Mouse (Mus musculus) MEL (cell line): ENCODE data around the gene Gm45716. TPM values are rescaled to one million over a fixed set of nuclear protein-coding genes. Genes with fewer than 3 reads are reported as not detected.

Experiments used
- DNase-seq: peaks from one replicate; pipeline ENCODE4 v3.0.0; 2011; ENCODE audit warnings: low read depth, low spot score
- H3K27ac ChIP-seq: 2 replicates; pipeline ENCODE4 v1.5.1; 2012; ENCODE audit warnings: low read depth, mild to moderate bottlenecking, control low read depth, low read length, moderate library complexity; ENCODE audit not compliant: control insufficient read depth
- H3K27me3 ChIP-seq, 2 experiments: fragments of 150-350 bp in 1 of 2; sonication (generic) in 1 of 2; 2 replicates each; pipeline ENCODE4 v1.6.1; 2012; ENCODE audit warnings: low read length in 2 of 2, mild to moderate bottlenecking in 2 of 2, improper control_type of control experiment in 1 of 2, moderate library complexity in 1 of 2; ENCODE audit not compliant: insufficient read depth in 2 of 2, control insufficient read depth in 1 of 2
- H3K36me3 ChIP-seq, 2 experiments: 2 replicates each; pipeline ENCODE4 v1.6.1; 2012 to 2014; ENCODE audit warnings: low read length in 2 of 2, improper control_type of control experiment in 1 of 2, inconsistent platforms in 1 of 2, mild to moderate bottlenecking in 1 of 2; ENCODE audit not compliant: insufficient read depth in 2 of 2, control insufficient read depth in 1 of 2
- H3K4me1 ChIP-seq, 2 experiments: fragments of 150-350 bp in 1 of 2; sonication (generic) in 1 of 2; 2 replicates each; pipeline ENCODE4 v1.6.1; 2012; ENCODE audit warnings: low read length in 2 of 2, improper control_type of control experiment in 1 of 2, mild to moderate bottlenecking in 1 of 2; ENCODE audit not compliant: insufficient read depth in 2 of 2, control insufficient read depth in 1 of 2
- H3K4me3 ChIP-seq, 2 experiments: fragments of 150-350 bp in 1 of 2; sonication (generic) in 1 of 2; 2 replicates each; pipeline ENCODE4 v1.5.1; 2012; ENCODE audit warnings: low read depth in 2 of 2, low read length in 2 of 2, mild to moderate bottlenecking in 2 of 2, moderate library complexity in 2 of 2, control low read depth in 1 of 2, improper control_type of control experiment in 1 of 2; ENCODE audit not compliant: control insufficient read depth in 1 of 2, insufficient read depth in 1 of 2
- H3K79me2 ChIP-seq: 2 replicates; pipeline ENCODE4 v1.6.1; 2012; ENCODE audit warnings: mild to moderate bottlenecking, low read length, moderate library complexity; ENCODE audit not compliant: control insufficient read depth, poor library complexity, insufficient read depth
- H3K9ac ChIP-seq: 2 replicates; pipeline ENCODE4 v1.6.1; 2012; ENCODE audit warnings: low read depth, mild to moderate bottlenecking, control low read depth, low read length, moderate library complexity; ENCODE audit not compliant: control insufficient read depth, poor library complexity, severe bottlenecking
- H3K9me3 ChIP-seq: fragments of 150-350 bp; sonication (generic); replicated peaks from 2 replicates; pipeline ENCODE4 v1.6.1; 2012; ENCODE audit warnings: mild to moderate bottlenecking, low read length, improper control_type of control experiment, moderate library complexity; ENCODE audit not compliant: insufficient read depth
- CHD2 ChIP-seq: IDR thresholded peaks from 2 replicates; pipeline ENCODE4 v1.6.1; 2011; ENCODE audit warnings: low read length, improper control_type of control experiment
- CTCF ChIP-seq, 3 experiments: IDR thresholded peaks in 2 of 3; conservative IDR thresholded peaks in 1 of 3; 2 replicates each; pipeline ENCODE4 v1.5.1; 2011 to 2012; ENCODE audit warnings: low read length in 3 of 3, low read depth in 2 of 3, mild to moderate bottlenecking in 2 of 3, improper control_type of control experiment in 1 of 3, inconsistent platforms in 1 of 3, mixed read lengths in 1 of 3, moderate library complexity in 1 of 3; ENCODE audit not compliant: control insufficient read depth in 1 of 3, insufficient read depth in 1 of 3, poor library complexity in 1 of 3, severe bottlenecking in 1 of 3
- E2F4 ChIP-seq: IDR thresholded peaks from 2 replicates; pipeline ENCODE4 v1.6.1; 2011; ENCODE audit warnings: low read depth, low read length, improper control_type of control experiment, borderline replicate concordance
- EP300 ChIP-seq, 2 experiments: IDR thresholded peaks; 2 replicates each; pipeline ENCODE4 v1.6.1; 2011; ENCODE audit warnings: improper control_type of control experiment in 2 of 2, low read length in 2 of 2, low read depth in 1 of 2, mild to moderate bottlenecking in 1 of 2
- ETS1 ChIP-seq: IDR thresholded peaks from 2 replicates; pipeline ENCODE4 v1.6.1; 2012; ENCODE audit warnings: low read depth, mild to moderate bottlenecking, inconsistent platforms, low read length, improper control_type of control experiment, moderate library complexity
- GATA1 ChIP-seq: IDR thresholded peaks from 2 replicates; pipeline ENCODE4 v1.6.1; 2011; ENCODE audit warnings: low read depth, low read length, improper control_type of control experiment
- JUND ChIP-seq: IDR thresholded peaks from 2 replicates; pipeline ENCODE4 v1.6.1; 2011; ENCODE audit warnings: low read depth, mild to moderate bottlenecking, improper control_type of control experiment, low read length
- KAT2A ChIP-seq: conservative IDR thresholded peaks from 2 replicates; pipeline ENCODE4 v1.6.1; 2012; ENCODE audit warnings: low read depth, low read length, improper control_type of control experiment, inconsistent platforms
- MAX ChIP-seq: IDR thresholded peaks from 2 replicates; pipeline ENCODE4 v1.6.1; 2011; ENCODE audit warnings: low read length, improper control_type of control experiment
- MAZ ChIP-seq: IDR thresholded peaks from 2 replicates; pipeline ENCODE4 v1.6.1; 2012; ENCODE audit warnings: low read depth, mild to moderate bottlenecking, inconsistent platforms, low read length, improper control_type of control experiment
- MYB ChIP-seq: IDR thresholded peaks from 2 replicates; pipeline ENCODE4 v1.6.1; 2011; ENCODE audit warnings: mild to moderate bottlenecking, low read depth, low read length, improper control_type of control experiment
- NELFE ChIP-seq: IDR thresholded peaks from 2 replicates; pipeline ENCODE4 v1.6.1; 2011; ENCODE audit warnings: low read depth, low read length, improper control_type of control experiment
- NRF1 ChIP-seq: IDR thresholded peaks from 2 replicates; pipeline ENCODE4 v1.6.1; 2014; ENCODE audit warnings: low read depth, mild to moderate bottlenecking, inconsistent platforms, low read length, improper control_type of control experiment, moderate library complexity; ENCODE audit not compliant: poor library complexity, insufficient read depth, severe bottlenecking
- POLR2A ChIP-seq, 2 experiments: IDR thresholded peaks; 2 replicates each; pipeline ENCODE4 v1.6.1; 2011 to 2012; ENCODE audit warnings: low read length in 2 of 2, mild to moderate bottlenecking in 2 of 2, control low read depth in 1 of 2, improper control_type of control experiment in 1 of 2, low read depth in 1 of 2, moderate library complexity in 1 of 2; ENCODE audit not compliant: control insufficient read depth in 1 of 2, insufficient read depth in 1 of 2, poor library complexity in 1 of 2
- POLR2AphosphoS2 ChIP-seq: IDR thresholded peaks from 2 replicates; pipeline ENCODE4 v1.6.1; 2011; ENCODE audit warnings: low read length, improper control_type of control experiment
- POLR2AphosphoS5 ChIP-seq: IDR thresholded peaks from 2 replicates; pipeline ENCODE4 v1.6.1; 2012; ENCODE audit warnings: low read depth, borderline replicate concordance, mild to moderate bottlenecking, inconsistent platforms, low read length, moderate library complexity, mixed read lengths
- RAD21 ChIP-seq: IDR thresholded peaks from 2 replicates; pipeline ENCODE4 v1.6.1; 2011; ENCODE audit warnings: mild to moderate bottlenecking, low read depth, low read length, improper control_type of control experiment
- RCOR1 ChIP-seq: IDR thresholded peaks from 2 replicates; pipeline ENCODE4 v1.6.1; 2012; ENCODE audit warnings: low read depth, mild to moderate bottlenecking, inconsistent platforms, low read length, improper control_type of control experiment
- SIN3A ChIP-seq: IDR thresholded peaks from 2 replicates; pipeline ENCODE4 v1.6.1; 2012; ENCODE audit warnings: low read length, improper control_type of control experiment, inconsistent platforms
- TBP ChIP-seq: IDR thresholded peaks from 2 replicates; pipeline ENCODE4 v1.8.0; 2011; ENCODE audit warnings: low read depth, low read length, improper control_type of control experiment
- TCF12 ChIP-seq: IDR thresholded peaks from 2 replicates; pipeline ENCODE4 v1.6.1; 2014; ENCODE audit warnings: low read depth, mild to moderate bottlenecking, inconsistent platforms, low read length, improper control_type of control experiment, moderate library complexity
- UBTF ChIP-seq: IDR thresholded peaks from 2 replicates; pipeline ENCODE4 v1.6.1; 2012; ENCODE audit warnings: low read depth, mild to moderate bottlenecking, inconsistent platforms, low read length, improper control_type of control experiment, moderate library complexity, borderline replicate concordance; ENCODE audit not compliant: insufficient read depth
- USF1 ChIP-seq: IDR thresholded peaks from 2 replicates; pipeline ENCODE4 v1.6.1; 2014; ENCODE audit warnings: low read depth, mild to moderate bottlenecking, inconsistent platforms, low read length, improper control_type of control experiment, moderate library complexity
- ZKSCAN1 ChIP-seq: IDR thresholded peaks from 2 replicates; pipeline ENCODE4 v1.6.1; 2012; ENCODE audit warnings: low read depth, mild to moderate bottlenecking, inconsistent platforms, low read length, improper control_type of control experiment, moderate library complexity
- polyA plus RNA-seq, 2 experiments: library from polyadenylated mRNA; stranded (reverse) in 1 of 2; unstranded in 1 of 2; fragments of >175 nt in 1 of 2; fragments of >200 nt in 1 of 2; gene quantifications; 2 replicates each; pipeline versions ENCODE4 v1.2.1 to v1.2.4; 2012; ENCODE audit warnings: low replicate concordance in 2 of 2, low read depth in 1 of 2; ENCODE audit not compliant: insufficient read length in 2 of 2, insufficient read depth in 1 of 2, missing spikeins in 1 of 2
- total RNA-seq: library from RNA; depleted of rRNA; stranded (reverse); fragments of 300-350 nt; gene quantifications from 2 replicates; pipeline ENCODE4 v1.2.3, GENCODE M21; 2012

Gene Gm45716
- total and polyA plus RNA-seq, 3 experiments: 2.9 to 4.1 TPM; not detected in 1

DNA sequence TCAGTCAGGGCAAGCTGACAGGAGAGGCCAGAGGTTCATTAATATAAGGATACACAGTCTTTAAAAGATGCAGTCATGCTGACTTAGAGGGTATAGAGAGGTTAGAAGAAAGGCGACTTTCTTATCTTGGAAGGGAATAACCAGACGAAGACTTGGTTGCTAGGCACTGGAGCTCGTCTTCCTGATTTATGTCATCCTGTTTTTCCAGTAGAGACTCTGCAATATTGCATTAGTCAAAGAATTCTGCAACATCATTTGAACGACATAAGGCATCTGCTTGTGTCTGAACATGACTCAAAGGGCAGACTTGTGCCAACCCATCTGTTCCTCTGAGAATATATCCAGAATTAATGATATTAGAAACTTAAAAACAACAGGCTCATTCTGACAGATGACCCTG is 45.2 kb downstream of the Gm45716 start:
- no peak for TF ChIP-seq MAZ
- TF ChIP-seq POLR2AphosphoS2: no peak
- no peak for TF ChIP-seq ZKSCAN1
- no peak for TF ChIP-seq ETS1
- TF ChIP-seq, all 39 proteins: peak for 0
- Histone ChIP-seq H3K27ac (no peak overlapping the region), H3K36me3 (peaks cover 0 to 5% of the 10 kb centered on the region in 2 experiments; a peak in 2 of 4 replicates), H3K27me3 (peaks cover 2 to 10% of the 10 kb centered on the region in 2 experiments; a peak in 3 of 4 replicates), H3K4me1 (peaks cover 0 to 13% of the 10 kb centered on the region in 2 experiments; a peak in 2 of 4 replicates), H3K79me2 (no peaks in the 10 kb centered on the region), H3K4me3 (no peak overlapping the region), H3K9ac (no peak overlapping the region), H3K9me3 (no peaks in the 10 kb centered on the region)
- DNase-seq: no peak

DNA sequence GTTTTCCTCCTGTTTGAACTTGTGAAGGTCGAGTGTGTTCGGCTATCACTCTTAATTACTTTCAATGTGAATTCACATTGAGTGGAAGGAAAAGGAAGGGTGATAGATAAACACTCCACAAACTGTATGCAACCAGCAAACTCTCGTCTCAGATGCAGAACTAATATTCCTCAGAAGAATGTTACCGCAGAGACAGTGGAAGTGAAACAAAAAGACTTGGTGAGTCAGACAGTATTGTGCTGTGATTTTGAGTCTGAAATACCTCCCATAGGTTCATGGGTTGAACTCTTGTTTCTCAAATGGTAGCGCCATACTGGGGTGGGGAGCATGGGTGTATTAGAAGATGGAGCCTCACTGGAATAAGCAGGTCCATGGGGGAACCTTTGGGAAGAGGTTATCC is 47.7 kb downstream of the Gm45716 start:
- no peak for DNase-seq
- no peaks in the 10 kb centered on the region for H3K9me3 ChIP-seq
- peaks cover 4 to 15% of the 10 kb centered on the region in 2 experiments; a peak in 3 of 4 replicates for H3K27me3 ChIP-seq
- TF ChIP-seq POLR2A (IDR thresholded peaks at IDR 0.05; ENCODE audit: control insufficient read depth in 1 of 2, insufficient read depth in 1 of 2, low read depth in 1 of 2, low read length in 2 of 2, poor library complexity in 1 of 2) (no peak), POLR2AphosphoS5 (no peak), RAD21 (no peak), CHD2 (no peak), CTCF (IDR thresholded peaks at IDR 0.05 in 2 of 3, conservative IDR thresholded peaks at IDR 0.05 in 1 of 3; ENCODE audit: control insufficient read depth in 1 of 3, insufficient read depth in 1 of 3, low read depth in 2 of 3, low read length in 3 of 3, poor library complexity in 1 of 3, severe bottlenecking in 1 of 3) (no peak)
- no peak overlapping the region for H3K9ac ChIP-seq
- no peak overlapping the region for H3K4me3 ChIP-seq
- H3K4me1 ChIP-seq: peaks cover 0 to 5% of the 10 kb centered on the region in 2 experiments; a peak in 2 of 4 replicates
- no peak overlapping the region for H3K27ac ChIP-seq
- no peaks in the 10 kb centered on the region for H3K79me2 ChIP-seq
- H3K36me3 ChIP-seq: no peaks in the 10 kb centered on the region; a peak in 1 of 4 replicates

DNA sequence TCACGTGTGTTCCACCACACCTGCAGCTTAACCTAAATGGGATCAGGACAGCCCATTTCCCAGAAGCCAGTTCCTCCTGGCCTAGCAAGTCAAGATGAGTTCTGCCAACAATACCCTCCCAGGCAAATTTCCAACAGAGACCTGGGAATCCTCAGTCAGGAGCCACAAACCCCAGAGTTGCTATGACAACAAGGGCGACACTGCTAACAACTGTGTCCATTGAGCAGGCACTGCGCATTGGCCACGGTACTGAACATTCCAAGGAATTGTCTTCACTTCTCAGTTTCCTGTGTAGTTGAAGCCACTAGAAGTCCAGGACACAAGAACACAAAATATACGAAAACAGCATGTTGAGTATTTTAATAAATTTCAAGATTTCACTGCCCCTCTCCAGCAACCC is 50.1 kb downstream of the Gm45716 start:
- H3K4me1 ChIP-seq: no peaks in the 10 kb centered on the region; a peak in 1 of 4 replicates
- H3K4me3 ChIP-seq: no peak overlapping the region
- H3K36me3 ChIP-seq: no peaks in the 10 kb centered on the region; a peak in 1 of 4 replicates
- H3K27ac ChIP-seq: no peak overlapping the region
- TF ChIP-seq UBTF (no peak), USF1 (no peak), POLR2AphosphoS2 (no peak), EP300 (IDR thresholded peaks at IDR 0.05; ENCODE audit: low read depth in 1 of 2, low read length in 2 of 2) (no peak), JUND (no peak), MYB (no peak), NELFE (no peak), SIN3A (no peak), RCOR1 (no peak), E2F4 (no peak), MAX (no peak), TBP (no peak), CHD2 (no peak), KAT2A (no peak), RAD21 (no peak), GATA1 (no peak), TCF12 (no peak), NRF1 (no peak)
- TF ChIP-seq, all 39 proteins: peak for 0
- Histone ChIP-seq H3K9me3 (no peaks in the 10 kb centered on the region), H3K9ac (no peak overlapping the region), H3K79me2 (no peaks in the 10 kb centered on the region), H3K27me3 (peaks cover 2 to 16% of the 10 kb centered on the region in 2 experiments; a peak in 3 of 4 replicates)
- no peak for DNase-seq
